Mouse (Mus musculus) spleen, adult 2 months (tissue): ENCODE measurements at regions not wholly inside any gene's neighbourhood (a gene's known extent, or its start where the extent isn't known, plus 50 kb on each side); places are given as distances from the start of the nearest gene placed in this dataset.

ENCODE experiments used
- CTCF ChIP-seq: fragments of 200-500 bp; IDR thresholded peaks from 2 replicates; pipeline ENCODE4 v1.5.1; 2011; ENCODE audit warnings: mild to moderate bottlenecking, inconsistent platforms; ENCODE audit not compliant: insufficient read depth, insufficient read length, insufficient replicate concordance; ENCODE audit errors: extremely low read depth
- POLR2A ChIP-seq: fragments of 200-500 bp; IDR thresholded peaks from 2 replicates; pipeline ENCODE4 v1.6.1; 2011; ENCODE audit warnings: low read depth, low read length, inconsistent platforms

DNA sequence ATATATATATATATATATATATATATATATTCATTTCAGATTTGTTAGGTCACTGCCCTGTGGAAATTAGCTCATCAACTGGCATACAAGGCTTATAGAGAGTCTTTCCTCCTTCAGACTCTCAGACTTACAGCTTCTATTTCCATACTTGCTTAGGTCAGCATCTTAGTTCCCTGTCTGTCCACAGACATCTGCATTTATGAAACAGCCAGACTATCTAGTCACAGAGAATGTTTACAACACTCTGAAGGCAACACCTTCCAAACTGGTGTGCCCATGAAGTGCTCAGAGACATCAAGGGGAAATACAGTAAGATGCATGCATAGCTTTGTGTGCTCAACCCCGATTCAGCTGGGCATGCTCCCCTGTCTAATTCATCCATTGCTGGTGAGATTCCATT lies 85.2 kb upstream of the Mef2a start:
- TF ChIP-seq POLR2A (no peak), CTCF (no peak)
